ENCODE assay signal across 9 mouse cellular contexts in the genomic region with DNA sequence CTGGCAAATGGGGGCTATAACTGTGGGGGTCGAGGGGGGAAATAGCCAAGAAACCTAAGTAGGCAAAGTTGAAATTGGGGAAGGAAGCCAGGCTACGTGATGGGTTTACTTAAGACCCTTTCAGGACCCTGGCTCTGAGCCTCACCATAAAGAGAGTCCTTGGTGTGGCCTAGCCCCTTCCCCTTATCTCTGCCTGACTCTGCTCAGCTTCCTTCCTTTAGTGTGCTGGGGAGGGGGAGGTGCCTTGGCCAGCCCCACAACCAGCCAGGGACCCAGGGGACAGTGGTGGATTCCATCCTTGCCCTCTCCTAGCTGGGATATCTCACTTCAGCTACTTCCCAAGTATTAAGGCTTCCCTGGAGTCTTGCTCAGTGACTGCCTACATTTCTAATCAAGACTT. TPM values are rescaled to one million over a fixed set of nuclear protein-coding genes. Genes with fewer than 3 reads are reported as not detected.
A peak's percentile ranks its signal among the peaks of the same experiment; 100 is the strongest.
DNase-seq lines count a peak whose midpoint lies in the region; ATAC-seq and TF ChIP-seq lines count a peak whose summit lies in the region.
"Had no signal": no experiment of that assay in that cellular context is flagged by ENCODE, and none has a peak within 500 bp of the region (broad histone marks: within the 10 kb centered on the region; RNA-seq: fewer than 3 reads in every experiment).

No protein-coding gene starts in this region.

- no peak for TF ChIP-seq POLR2A in small intestine, adult 2 months (IDR thresholded peaks at IDR 0.05; ENCODE audit: low read depth, low read length)

- no peaks in the 10 kb centered on the region for H3K27me3 ChIP-seq in hindbrain, embryonic 11.5 days (ENCODE audit: control insufficient read depth, insufficient read depth, low read length)
- H3K27me3 ChIP-seq in hindbrain, embryonic 10.5 days (ENCODE audit: insufficient read depth, poor library complexity, severe bottlenecking): peaks cover 49% of the 10 kb centered on the region
- no peaks in the 10 kb centered on the region for H3K27me3 ChIP-seq in embryonic facial prominence, embryonic 12.5 days
- H3K27me3 ChIP-seq in liver, embryonic 11.5 days (replicated peaks; ENCODE audit: control insufficient read depth, insufficient read depth, low read length): no peaks in the 10 kb centered on the region
- H3K27me3 ChIP-seq in small intestine, adult 2 months (ENCODE audit: control insufficient read depth, insufficient read depth, low read length): no peaks in the 10 kb centered on the region

- no peaks in the 10 kb centered on the region for H3K36me3 ChIP-seq in hindbrain, embryonic 11.5 days (ENCODE audit: control insufficient read depth, insufficient read depth, low read length)
- H3K36me3 ChIP-seq in hindbrain, embryonic 10.5 days: no peaks in the 10 kb centered on the region
- H3K36me3 ChIP-seq in embryonic facial prominence, embryonic 12.5 days: no peaks in the 10 kb centered on the region
- no peaks in the 10 kb centered on the region for H3K36me3 ChIP-seq in liver, embryonic 11.5 days (ENCODE audit: control insufficient read depth, insufficient read depth, low read length)
- no peaks in the 10 kb centered on the region for H3K36me3 ChIP-seq in small intestine, adult 2 months (ENCODE audit: control insufficient read depth, insufficient read depth, low read length)

- DNase-seq in hindbrain, embryonic 11.5 days (ENCODE audit: low spot score): no peak
- DNase-seq in hindbrain, embryonic 10.5 days (ENCODE audit: low spot score): no peak
- DNase-seq in liver, embryonic 11.5 days (ENCODE audit: low spot score): no peak
- DNase-seq in urinary bladder, postnatal 25 days (ENCODE audit: low spot score): no peak
- DNase-seq in gastrocnemius, adult 8-10 months (ENCODE audit: low spot score in 2 of 2): no peak
- no peak for DNase-seq in gastrocnemius, postnatal 36 days
- DNase-seq: adrenal gland, postnatal 25 days had no signal

- H3K4me1 ChIP-seq in hindbrain, embryonic 11.5 days (replicated peaks; ENCODE audit: control insufficient read depth, insufficient read depth, low read length): peaks cover 15% of the 10 kb centered on the region
- peaks cover 99% of the 10 kb centered on the region for H3K4me1 ChIP-seq in hindbrain, embryonic 10.5 days (replicated peaks)
- peaks cover 91% of the 10 kb centered on the region for H3K4me1 ChIP-seq in embryonic facial prominence, embryonic 12.5 days
- peaks cover 85% of the 10 kb centered on the region for H3K4me1 ChIP-seq in liver, embryonic 11.5 days (replicated peaks; ENCODE audit: control insufficient read depth, insufficient read depth, low read length)
- H3K4me1 ChIP-seq in small intestine, adult 2 months (ENCODE audit: control insufficient read depth, insufficient read depth, insufficient read length, low read length): peaks cover 50% of the 10 kb centered on the region

- TF ChIP-seq CTCF in small intestine, adult 2 months (IDR thresholded peaks at IDR 0.05; ENCODE audit: extremely low read depth, insufficient read length, insufficient replicate concordance, low read depth, low read length): no peak; the same call in 1 of the 2 replicates

- H3K4me3 ChIP-seq in hindbrain, embryonic 11.5 days (ENCODE audit: low read depth, low read length): no peak overlapping the region
- no peak overlapping the region; the same call in 1 of the 2 replicates for H3K4me3 ChIP-seq in hindbrain, embryonic 10.5 days
- H3K4me3 ChIP-seq in embryonic facial prominence, embryonic 12.5 days: no peak overlapping the region
- H3K4me3 ChIP-seq in liver, embryonic 11.5 days (ENCODE audit: low read depth, low read length): no peak overlapping the region
- H3K4me3 ChIP-seq in small intestine, adult 2 months (ENCODE audit: low read depth, low read length): peak overlapping the region; percentile 6; the same call in 1 of the 2 replicates

- no peak overlapping the region for H3K27ac ChIP-seq in hindbrain, embryonic 11.5 days (ENCODE audit: low read depth, low read length)
- H3K27ac ChIP-seq in hindbrain, embryonic 10.5 days: no peak overlapping the region
- H3K27ac ChIP-seq in embryonic facial prominence, embryonic 12.5 days: no peak overlapping the region
- peak overlapping the region; percentile 84 for H3K27ac ChIP-seq in liver, embryonic 11.5 days (ENCODE audit: low read depth, low read length)
- H3K27ac ChIP-seq in small intestine, adult 2 months (ENCODE audit: insufficient read depth, low read depth, low read length): peak overlapping the region; percentile 97

- no peak overlapping the region for H3K9ac ChIP-seq in hindbrain, embryonic 11.5 days (ENCODE audit: low read depth, low read length)
- no peak overlapping the region; the same call in 1 of the 2 replicates for H3K9ac ChIP-seq in embryonic facial prominence, embryonic 12.5 days
- H3K9ac ChIP-seq in liver, embryonic 11.5 days (ENCODE audit: low read depth, low read length): peak overlapping the region; percentile 51

- H3K4me2 ChIP-seq in hindbrain, embryonic 11.5 days (replicated peaks; ENCODE audit: low read depth, low read length): peak overlapping the region; percentile 70; the same call in 1 of the 2 replicates
- H3K4me2 ChIP-seq in embryonic facial prominence, embryonic 12.5 days (replicated peaks): peak overlapping the region; percentile 78; the same call in 1 of the 2 replicates
- H3K4me2 ChIP-seq in liver, embryonic 11.5 days: peak overlapping the region; percentile 96

- no peaks in the 10 kb centered on the region for H3K9me3 ChIP-seq in hindbrain, embryonic 11.5 days (ENCODE audit: control insufficient read depth, low read length)
- H3K9me3 ChIP-seq in hindbrain, embryonic 10.5 days: no peaks in the 10 kb centered on the region
- no peaks in the 10 kb centered on the region for H3K9me3 ChIP-seq in embryonic facial prominence, embryonic 12.5 days
- H3K9me3 ChIP-seq in liver, embryonic 11.5 days (ENCODE audit: control insufficient read depth, low read length): no peaks in the 10 kb centered on the region

- intact Hi-C loops in gastrocnemius, postnatal 36 days (cut with DNase I): no loop called here

- no peak for ATAC-seq in hindbrain, embryonic 11.5 days (ENCODE audit: low FRiP score)
- no peak for ATAC-seq in embryonic facial prominence, embryonic 12.5 days (ENCODE audit: insufficient number of reproducible peaks, insufficient read depth, low FRiP score, low TSS enrichment)
- 0 out of 2 replicates have a peak, but pooled peaks have one; percentile 16 for ATAC-seq in liver, embryonic 11.5 days (replicated peaks; ENCODE audit: low FRiP score)

- 89% methylated on average over 2 of the region's 2 CpGs for WGBS in hindbrain, embryonic 11.5 days
- WGBS in hindbrain, embryonic 10.5 days: 73% methylated on average over 2 of the region's 2 CpGs
- WGBS in embryonic facial prominence, embryonic 12.5 days: 60% methylated on average over 2 of the region's 2 CpGs
- 21% methylated on average over 2 of the region's 2 CpGs for WGBS in liver, embryonic 11.5 days
- WGBS in small intestine, adult 2 months: 76% methylated on average over 2 of the region's 2 CpGs

RNA-seq across cellular contexts. Expression of a gene that starts 3.4 kb away (rescaled TPM):
- 17.7 and 24.4 TPM in 2 replicates for polyA plus RNA-seq in hindbrain, embryonic 11.5 days (2014; fragmentation: Nextera tagmentation; extraction: Ambion mirVana)
- polyA plus RNA-seq in hindbrain, embryonic 10.5 days (2016; fragmentation: Nextera tagmentation; extraction: Ambion mirVana): 6.6 and 15.5 TPM in 2 replicates
- 8.6 and 9.7 TPM in 2 replicates for polyA plus RNA-seq in embryonic facial prominence, embryonic 12.5 days (2016; fragmentation: Nextera tagmentation; extraction: Ambion mirVana)
- polyA plus RNA-seq in liver, embryonic 11.5 days (2014; fragmentation: Nextera tagmentation; extraction: Ambion mirVana): 3.6 and 4.8 TPM in 2 replicates
- 12.4 and 28.6 TPM in 2 replicates for polyA plus RNA-seq in small intestine, adult 2 months (2012; rRNA removed)
- total RNA-seq in gastrocnemius, adult 8-10 months (2022): under 1 TPM; 0.31 to 0.70 (median 0.34) TPM
- 1 to 10 TPM in 1 of 2 experiments, under 1 TPM in 1; 0.62 to 1.1 TPM for total RNA-seq in gastrocnemius, postnatal 36 days (2021)

Comparison
In these comparisons a context has a peak if more than half of its experiments do, and no peak if none do; other contexts are left out.
1. H3K27ac ChIP-seq: peak in liver, embryonic 11.5 days (single experiment) and small intestine, adult 2 months (single experiment); none in hindbrain, embryonic 11.5 days (single experiment), hindbrain, embryonic 10.5 days (single experiment) and embryonic facial prominence, embryonic 12.5 days (single experiment).
2. Peak in every context shown above with its lines, with median percentiles within 50 percentile points of each other: H3K4me2 ChIP-seq.